Mouse (Mus musculus) liver, embryonic 14 days (tissue): ENCODE data around the gene Nxf1. TPM values are rescaled to one million over a fixed set of nuclear protein-coding genes. Genes with fewer than 3 reads are reported as not detected.

ENCODE experiments used
- polyA plus RNA-seq: library from polyadenylated mRNA; depleted of rRNA; stranded (reverse); fragments of >200 nt; gene quantifications from 2 replicates; pipeline ENCODE4 v1.2.3, GENCODE M21; 2012; rRNA removed

Gene Nxf1
- polyA plus RNA-seq, 1 experiment, result 95.1 TPM

Other genes starting within 250 kb of the Nxf1 start
- gene Slc22a8, start 165.8 kb upstream of the Nxf1 start, polyA plus RNA-seq, result 1.4 and 1.6 TPM in 2 replicates
- not detected in 2 replicates for gene Slc22a6, start 139.0 kb upstream of the Nxf1 start, polyA plus RNA-seq
- gene Chrm1, start 93.3 kb upstream of the Nxf1 start, polyA plus RNA-seq, result not detected in 2 replicates
- gene Slc3a2, start 33.7 kb upstream of the Nxf1 start, polyA plus RNA-seq, result 81.8 and 84.2 TPM in 2 replicates
- gene Wdr74, start 21.2 kb upstream of the Nxf1 start, polyA plus RNA-seq, result 32.2 and 39.3 TPM in 2 replicates
- 0.75 and 1.0 TPM in 2 replicates for gene 1700092M07Rik, start 16.4 kb upstream of the Nxf1 start, polyA plus RNA-seq
- gene Stx5a, start 15.7 kb upstream of the Nxf1 start, polyA plus RNA-seq, result 31.7 and 36.3 TPM in 2 replicates
- gene Tmem223, start 13.9 kb downstream of the Nxf1 start, polyA plus RNA-seq, result 33.9 and 43.4 TPM in 2 replicates
- 51.7 and 63.6 TPM in 2 replicates for gene Tmem179b, start 17.4 kb downstream of the Nxf1 start, polyA plus RNA-seq
- 7.1 and 8.8 TPM in 2 replicates for gene Taf6l, start 29.3 kb downstream of the Nxf1 start, polyA plus RNA-seq
- gene Polr2g, start 41.5 kb downstream of the Nxf1 start, polyA plus RNA-seq, result 57.0 and 60.6 TPM in 2 replicates
- gene Zbtb3, start 45.5 kb downstream of the Nxf1 start, polyA plus RNA-seq, result 0.74 and 1.0 TPM in 2 replicates
- 16.9 and 19.7 TPM in 2 replicates for gene Ttc9c, start 62.3 kb downstream of the Nxf1 start, polyA plus RNA-seq
- gene Hnrnpul2, start 62.9 kb downstream of the Nxf1 start, polyA plus RNA-seq, result 42.8 and 44.0 TPM in 2 replicates
- gene AC129217.1, start 72.7 kb downstream of the Nxf1 start, polyA plus RNA-seq, result 1.3 and 1.5 TPM in 2 replicates
- gene Bscl2, start 80.4 kb downstream of the Nxf1 start, polyA plus RNA-seq, result 15.4 and 21.0 TPM in 2 replicates
- gene Gng3, start 82.1 kb downstream of the Nxf1 start, polyA plus RNA-seq, result 0.01 and 0.05 TPM in 2 replicates
- gene Lrrn4cl, start 93.7 kb downstream of the Nxf1 start, polyA plus RNA-seq, result 0.12 TPM in 2 replicates
- gene Ubxn1, start 114.4 kb downstream of the Nxf1 start, polyA plus RNA-seq, result 66.5 and 70.7 TPM in 2 replicates
- 24.0 and 25.5 TPM in 2 replicates for gene Uqcc3, start 123.8 kb downstream of the Nxf1 start, polyA plus RNA-seq
- 3.7 and 4.3 TPM in 2 replicates for gene Lbhd1, start 126.7 kb downstream of the Nxf1 start, polyA plus RNA-seq
- not detected in 2 replicates for gene Gm49403, start 126.9 kb downstream of the Nxf1 start, polyA plus RNA-seq
- 56.4 and 61.7 TPM in 2 replicates for gene 1810009A15Rik, start 131.8 kb downstream of the Nxf1 start, polyA plus RNA-seq
- 0.08 TPM in 1 of 2 replicates, not detected in the other for gene Gm49416, start 131.9 kb downstream of the Nxf1 start, polyA plus RNA-seq
- 10.3 and 12.8 TPM in 2 replicates for gene Ints5, start 135.9 kb downstream of the Nxf1 start, polyA plus RNA-seq
- gene Ganab, start 141.0 kb downstream of the Nxf1 start, polyA plus RNA-seq, result 44.2 and 53.9 TPM in 2 replicates
- gene B3gat3, start 163.3 kb downstream of the Nxf1 start, polyA plus RNA-seq, result 22.5 and 27.4 TPM in 2 replicates
- gene Rom1, start 172.3 kb downstream of the Nxf1 start, polyA plus RNA-seq, result 1.9 and 2.8 TPM in 2 replicates
- 9.7 and 11.0 TPM in 2 replicates for gene Eml3, start 172.5 kb downstream of the Nxf1 start, polyA plus RNA-seq
- gene Mta2, start 184.8 kb downstream of the Nxf1 start, polyA plus RNA-seq, result 20.0 and 28.3 TPM in 2 replicates
- gene Tut1, start 196.8 kb downstream of the Nxf1 start, polyA plus RNA-seq, result 9.8 and 10.6 TPM in 2 replicates
- gene Eef1g, start 210.0 kb downstream of the Nxf1 start, polyA plus RNA-seq, result 194 and 208 TPM in 2 replicates
- gene Ahnak, start 232.2 kb downstream of the Nxf1 start, polyA plus RNA-seq, result 0.90 and 1.2 TPM in 2 replicates